Mouse (Mus musculus): Measurements from ENCODE around the gene Btf3. TPM values are rescaled to one million over a fixed set of nuclear protein-coding genes. Genes with fewer than 3 reads are reported as not detected.

The Btf3 gene
- total RNA-seq, 2 experiments from 2014 or later: 291 to 301 TPM

GRCm38 (mm10) chr13:98336205-98336604, 19.4 kb upstream of the Btf3 start:
- no peak for DNase-seq

GRCm38 (mm10) chr13:98332106-98332505, 15.3 kb upstream of the Btf3 start:
- peak; percentile 39 for DNase-seq

GRCm38 (mm10) chr13:98325034-98325433, 8.2 kb upstream of the Btf3 start:
- no peak for DNase-seq

GRCm38 (mm10) chr13:98317911-98318310, 1.1 kb upstream of the Btf3 start:
- no peak for DNase-seq

GRCm38 (mm10) chr13:98317246-98317677, 456 bp upstream of the Btf3 start:
- no peak for DNase-seq

- DNase-seq: no peak
Measured at GRCm38 (mm10) chr13:98316140-98316479, 696 bp downstream of the Btf3 start.

GRCm38 (mm10) chr13:98315124-98315523, 1.7 kb downstream of the Btf3 start:
- no peak for DNase-seq

GRCm38 (mm10) chr13:98313631-98314030, 3.2 kb downstream of the Btf3 start:
- no peak for DNase-seq

- no peak for DNase-seq
Measured at GRCm38 (mm10) chr13:98311597-98311996, 5.2 kb downstream of the Btf3 start.

GRCm38 (mm10) chr13:98308724-98309123, 8.1 kb downstream of the Btf3 start:
- no peak for DNase-seq

GRCm38 (mm10) chr13:98308004-98308403, 8.8 kb downstream of the Btf3 start:
- no peak for DNase-seq

- DNase-seq: no peak
Measured at GRCm38 (mm10) chr13:98306852-98307475, 9.8 kb downstream of the Btf3 start.

- DNase-seq: no peak
Measured at GRCm38 (mm10) chr13:98306393-98306792, 10.4 kb downstream of the Btf3 start.

- no peak for DNase-seq
Measured at GRCm38 (mm10) chr13:98305257-98305656, 11.5 kb downstream of the Btf3 start.

- peak; percentile 87 for DNase-seq
Measured at GRCm38 (mm10) chr13:98298833-98299758, 17.7 kb downstream of the Btf3 start.

- no peak for DNase-seq
Measured at GRCm38 (mm10) chr13:98297883-98298482, 18.8 kb downstream of the Btf3 start.

GRCm38 (mm10) chr13:98296072-98296471, 20.7 kb downstream of the Btf3 start:
- DNase-seq: no peak

GRCm38 (mm10) chr13:98291712-98292111, 25.1 kb downstream of the Btf3 start:
- DNase-seq: no peak

GRCm38 (mm10) chr13:98290719-98291118, 26.1 kb downstream of the Btf3 start:
- DNase-seq: no peak

GRCm38 (mm10) chr13:98280990-98281650, 35.7 kb downstream of the Btf3 start:
- DNase-seq: no peak

- DNase-seq: no peak
Measured at GRCm38 (mm10) chr13:98279686-98280085, 37.1 kb downstream of the Btf3 start, which contains the start of gene Gm21976. Gene Gm21976 (plus strand): TSS chr13:98279887.

GRCm38 (mm10) chr13:98277501-98277900, 39.3 kb downstream of the Btf3 start:
- no peak for DNase-seq

- DNase-seq: no peak
Measured at GRCm38 (mm10) chr13:98276253-98276652, 40.6 kb downstream of the Btf3 start.

All from heart, postnatal 4 days (tissue).